Mouse (Mus musculus) liver, postnatal 0 days (tissue): ENCODE data around the gene Fanca. TPM values are rescaled to one million over a fixed set of nuclear protein-coding genes. Genes with fewer than 3 reads are reported as not detected.

Experiments
- ATAC-seq: fragments of 200-750 bp; cut with Nextera tagmentation; 2 replicates; pipeline ENCODE4 v1.8.0; 2017; ENCODE audit warnings: mild to moderate bottlenecking, moderate library complexity
- DNase-seq: peaks from one replicate; pipeline ENCODE4 v3.0.0-alpha.2; 2016
- H3K27ac ChIP-seq: fragments of 300-500 bp; sonication (generic); 2 replicates; pipeline ENCODE4 v1.5.1; 2014; ENCODE audit warnings: antibody characterized with exemption, moderate library complexity, mild to moderate bottlenecking, low read depth
- H3K27me3 ChIP-seq: fragments of 300-500 bp; sonication (generic); 2 replicates; pipeline ENCODE4 v1.6.1; 2014; ENCODE audit warnings: low read length, control low read depth, mixed read lengths; ENCODE audit not compliant: insufficient read depth
- H3K36me3 ChIP-seq: fragments of 300-500 bp; sonication (generic); replicated peaks from 2 replicates; pipeline ENCODE4 v1.6.1; 2014; ENCODE audit warnings: mild to moderate bottlenecking, control low read depth, low read length, moderate library complexity, mixed read lengths; ENCODE audit not compliant: insufficient read depth
- H3K4me1 ChIP-seq: fragments of 300-500 bp; sonication (generic); 2 replicates; pipeline ENCODE4 v1.6.1; 2014; ENCODE audit warnings: antibody characterized with exemption, mild to moderate bottlenecking, control low read depth; ENCODE audit not compliant: insufficient read depth
- H3K4me2 ChIP-seq: fragments of 300-500 bp; sonication (generic); 2 replicates; pipeline ENCODE4 v1.6.1; 2014; ENCODE audit warnings: low read depth, mild to moderate bottlenecking, low read length, moderate library complexity, mixed read lengths
- H3K4me3 ChIP-seq: fragments of 300-500 bp; sonication (generic); 2 replicates; pipeline ENCODE4 v1.5.1; 2014; ENCODE audit warnings: low read depth, low read length
- H3K9ac ChIP-seq: fragments of 300-500 bp; sonication (generic); replicated peaks from 2 replicates; pipeline ENCODE4 v1.6.1; 2014; ENCODE audit warnings: mild to moderate bottlenecking, moderate library complexity
- H3K9me3 ChIP-seq: fragments of 300-500 bp; sonication (generic); 2 replicates; pipeline ENCODE4 v1.6.1; 2016; ENCODE audit warnings: mild to moderate bottlenecking, control low read depth, low read length, mixed read lengths
- CTCF ChIP-seq: sonication (generic); IDR thresholded peaks from 2 replicates; pipeline ENCODE4 v1.5.1; 2016; ENCODE audit warnings: antibody characterized with exemption, low read depth
- EP300 ChIP-seq: IDR thresholded peaks from 2 replicates; pipeline ENCODE4 v1.6.1; 2016; ENCODE audit warnings: antibody characterized with exemption, low read depth, mild to moderate bottlenecking
- WGBS: fragments of 180-500 bp; shearing (Covaris S2); extraction: QIAGEN DNeasy Blood & Tissue Kit; methylation state at CpG from one replicate; pipeline ENCODE4 v1.1.7; 2014; ENCODE audit not compliant: insufficient replicate concordance; 5-methylcytosine and 5-hydroxymethylcytosine counted together
- polyA plus RNA-seq: library from polyadenylated mRNA; unstranded; fragments of >200 nt; fragmentation: Nextera tagmentation; extraction: Ambion mirVana; gene quantifications from 2 replicates; pipeline ENCODE4 v1.2.1, GENCODE M21; 2015

The Fanca gene
- polyA plus RNA-seq, 1 experiment from 2014 or later: 6.3 TPM

DNA sequence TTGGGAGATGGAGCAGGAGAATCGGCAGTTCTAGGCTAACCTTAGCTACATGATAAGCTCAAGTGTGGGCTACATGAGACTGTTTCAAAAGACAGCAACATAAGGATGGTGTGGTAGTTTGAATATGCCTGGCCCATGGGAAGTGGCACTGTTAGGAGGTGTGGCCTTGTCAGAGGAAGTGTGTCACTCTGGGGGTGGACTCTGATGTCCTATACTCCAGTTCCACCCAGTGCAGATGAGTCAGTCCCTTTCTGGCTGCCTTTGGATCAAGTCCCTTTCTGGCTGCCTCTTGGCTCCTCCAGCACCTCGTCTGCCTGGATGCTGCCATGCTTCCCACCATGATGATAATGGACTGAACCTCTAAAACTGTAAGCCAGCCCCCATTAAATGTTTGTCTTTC, 25.6 kb downstream of the Fanca start:
- no peak for DNase-seq
- no peak for TF ChIP-seq EP300
- no peak for TF ChIP-seq CTCF
- H3K4me3 ChIP-seq: no peak overlapping the region
- H3K27me3 ChIP-seq: no peaks in the 10 kb centered on the region
- H3K9me3 ChIP-seq: no peaks in the 10 kb centered on the region
- peak; percentile 53 for ATAC-seq
- H3K9ac ChIP-seq: no peak overlapping the region
- no peak overlapping the region for H3K27ac ChIP-seq
- WGBS: 71% methylated on average over 2 of the region's 2 CpGs
- H3K4me2 ChIP-seq: no peak overlapping the region
- H3K36me3 ChIP-seq: 0 out of 2 replicates have a peak, but pooled peaks cover 12% of the 10 kb centered on the region
- no peaks in the 10 kb centered on the region for H3K4me1 ChIP-seq

- Histone ChIP-seq H3K4me2 (no peak overlapping the region), H3K4me1 (no peaks in the 10 kb centered on the region), H3K36me3 (0 out of 2 replicates have a peak, but pooled peaks cover 14% of the 10 kb centered on the region), H3K9me3 (no peaks in the 10 kb centered on the region), H3K27me3 (no peaks in the 10 kb centered on the region), H3K9ac (no peak overlapping the region), H3K27ac (no peak overlapping the region), H3K4me3 (no peak overlapping the region)
- ATAC-seq (no peak), DNase-seq (no peak)
- no peak for TF ChIP-seq CTCF
- no peak for TF ChIP-seq EP300
- 72% methylated on average over 3 of the region's 3 CpGs for WGBS
Observed at GRCm38 (mm10) chr8:123292281-123292680, 26.1 kb downstream of the Fanca start.

- no peak for ATAC-seq
- no peaks in the 10 kb centered on the region for H3K27me3 ChIP-seq
- H3K4me2 ChIP-seq: no peak overlapping the region
- H3K4me3 ChIP-seq: no peak overlapping the region
- TF ChIP-seq EP300 (no peak), CTCF (no peak)
- H3K9me3 ChIP-seq: no peaks in the 10 kb centered on the region
- H3K4me1 ChIP-seq: no peaks in the 10 kb centered on the region
- no peak overlapping the region for H3K9ac ChIP-seq
- H3K27ac ChIP-seq: no peak overlapping the region
- WGBS: 78% methylated on average over 8 of the region's 8 CpGs
- H3K36me3 ChIP-seq: 0 out of 2 replicates have a peak, but pooled peaks cover 14% of the 10 kb centered on the region
- DNase-seq: no peak
Observed at GRCm38 (mm10) chr8:123291716-123292115, 26.7 kb downstream of the Fanca start.

DNA sequence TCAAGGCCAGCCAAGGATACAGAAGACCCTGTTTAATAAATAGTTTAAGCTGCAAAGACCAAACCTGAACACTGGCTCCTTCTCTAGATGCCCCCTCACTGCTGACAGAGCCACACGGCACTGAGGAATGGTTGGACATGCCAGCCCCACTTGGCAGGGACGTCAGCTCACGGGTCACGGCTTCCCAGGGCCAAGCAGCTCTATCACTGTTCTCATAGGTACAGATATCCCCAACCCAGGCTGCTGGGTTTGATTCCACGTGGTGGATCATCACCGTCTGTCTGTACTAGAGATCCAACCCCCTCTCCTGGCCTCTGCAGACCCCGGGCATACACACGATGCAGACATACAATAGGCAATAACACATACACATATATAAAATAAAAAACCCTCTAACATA, 27.7 kb downstream of the Fanca start:
- H3K36me3 ChIP-seq: peaks cover 16% of the 10 kb centered on the region; the same call in 1 of the 2 replicates
- no peaks in the 10 kb centered on the region for H3K4me1 ChIP-seq
- no peaks in the 10 kb centered on the region for H3K27me3 ChIP-seq
- H3K9me3 ChIP-seq: no peaks in the 10 kb centered on the region
- H3K4me3 ChIP-seq: no peak overlapping the region
- no peak overlapping the region for H3K4me2 ChIP-seq
- DNase-seq (no peak), ATAC-seq (no peak)
- H3K27ac ChIP-seq: no peak overlapping the region
- 95% methylated on average over 8 of the region's 8 CpGs for WGBS
- no peak overlapping the region for H3K9ac ChIP-seq
- TF ChIP-seq EP300 (no peak), CTCF (no peak)

DNA sequence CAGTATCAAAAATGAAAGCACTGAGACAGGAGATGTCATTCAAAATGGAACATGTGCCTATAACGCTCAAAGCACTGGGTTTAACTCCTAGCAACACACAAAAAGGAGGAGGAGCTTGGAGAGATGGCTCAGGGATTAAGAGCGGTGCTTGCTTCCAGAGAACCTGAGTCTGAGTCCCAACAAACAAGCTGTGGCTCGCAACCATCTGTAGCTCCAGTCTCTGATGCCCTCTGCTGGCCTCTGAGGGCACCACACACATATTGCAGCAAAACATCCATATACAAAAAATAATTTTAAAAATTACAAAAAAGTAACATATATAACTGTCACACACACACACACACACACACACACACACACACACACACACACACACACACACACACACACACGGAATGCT, 28.2 kb downstream of the Fanca start:
- DNase-seq (peak; percentile 64), ATAC-seq (peak; percentile 41; the same call in 1 of the 2 replicates)
- H3K27ac ChIP-seq: no peak overlapping the region
- no peaks in the 10 kb centered on the region for H3K4me1 ChIP-seq
- no peak overlapping the region for H3K4me3 ChIP-seq
- H3K9ac ChIP-seq: no peak overlapping the region
- H3K27me3 ChIP-seq: no peaks in the 10 kb centered on the region
- peaks cover 16% of the 10 kb centered on the region; the same call in 1 of the 2 replicates for H3K36me3 ChIP-seq
- H3K9me3 ChIP-seq: no peaks in the 10 kb centered on the region
- H3K4me2 ChIP-seq: no peak overlapping the region
- TF ChIP-seq CTCF: peak; percentile 75
- TF ChIP-seq EP300: no peak
- 78% methylated on average over 4 of the region's 4 CpGs for WGBS

GRCm38 (mm10) chr8:123287362-123287761, 31.0 kb downstream of the Fanca start:
- H3K36me3 ChIP-seq: peaks cover 13% of the 10 kb centered on the region; the same call in 1 of the 2 replicates
- WGBS: 89% methylated on average over 17 of the region's 17 CpGs

DNA sequence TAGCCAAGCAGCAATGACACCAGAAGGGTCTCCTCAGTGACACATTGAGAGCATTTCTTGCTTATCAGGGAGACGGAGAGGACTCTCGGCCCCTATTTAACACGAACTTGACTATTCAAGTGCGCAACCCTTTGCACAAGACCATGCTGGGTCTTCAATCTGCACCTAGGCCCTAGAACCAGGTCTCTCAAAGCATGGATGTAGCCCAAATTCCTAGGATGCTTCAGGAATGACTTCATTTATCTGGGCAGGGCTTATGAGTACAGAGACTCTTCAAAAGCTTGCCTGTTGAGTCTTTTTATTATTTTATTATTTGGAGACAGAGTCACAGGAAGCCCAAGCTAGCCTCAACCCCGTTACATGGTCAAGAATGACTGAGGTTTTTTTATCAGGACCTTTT, 33.9 kb downstream of the Fanca start:
- H3K27ac ChIP-seq: no peak overlapping the region
- ATAC-seq: no peak
- no peak overlapping the region for H3K4me3 ChIP-seq
- DNase-seq: no peak
- no peaks in the 10 kb centered on the region for H3K27me3 ChIP-seq
- H3K4me2 ChIP-seq: no peak overlapping the region
- WGBS: 85% methylated on average over 5 of the region's 5 CpGs
- H3K4me1 ChIP-seq: no peaks in the 10 kb centered on the region
- H3K9me3 ChIP-seq: no peaks in the 10 kb centered on the region
- no peak for TF ChIP-seq EP300
- no peak for TF ChIP-seq CTCF
- no peak overlapping the region for H3K9ac ChIP-seq
- H3K36me3 ChIP-seq: peaks cover 15% of the 10 kb centered on the region

More at GRCm38 (mm10) chr8:123287362-123287761, 31.0 kb downstream of the Fanca start:
- Histone ChIP-seq H3K4me2 (no peak overlapping the region), H3K4me1 (no peaks in the 10 kb centered on the region), H3K4me3 (no peak overlapping the region), H3K27me3 (no peaks in the 10 kb centered on the region), H3K9me3 (no peaks in the 10 kb centered on the region), H3K27ac (no peak overlapping the region), H3K9ac (no peak overlapping the region)
- DNase-seq (no peak), ATAC-seq (no peak)
- TF ChIP-seq EP300: no peak
